Mouse (Mus musculus) E14TG2a.4 (cell line): ENCODE measurements around the gene Atp5e.

Source experiments
- CTCF ChIP-seq: conservative IDR thresholded peaks from 2 replicates; pipeline ENCODE4 v1.5.1; 2014; ENCODE audit warnings: low read length
- NANOG ChIP-seq: IDR thresholded peaks from 2 replicates; pipeline ENCODE4 v1.6.1; 2014; ENCODE audit warnings: borderline replicate concordance, low read length, mixed read lengths
- POU5F1 ChIP-seq: IDR thresholded peaks from 2 replicates; pipeline ENCODE4 v1.6.1; 2014; ENCODE audit warnings: low read length, borderline replicate concordance

DNA sequence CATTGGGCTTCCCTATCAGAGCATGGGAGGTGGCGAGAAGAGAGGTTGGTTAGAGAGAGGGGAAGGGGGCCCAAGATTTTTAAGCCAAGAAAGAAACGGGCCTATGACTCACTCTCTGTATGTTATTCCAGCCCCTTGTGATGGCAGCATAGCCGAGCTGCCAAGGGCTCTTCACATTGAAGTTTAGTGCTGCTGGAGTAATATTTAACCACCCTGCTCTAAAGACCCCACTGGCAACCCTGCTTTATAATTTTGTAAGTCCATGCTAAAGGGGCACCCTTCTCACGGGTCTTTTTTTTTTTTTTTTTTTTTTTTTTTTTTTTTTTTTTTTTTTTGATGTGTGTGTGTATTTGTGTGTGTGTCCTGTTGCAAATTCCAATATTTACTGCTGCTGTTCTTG, 22.0 kb downstream of the Atp5e start:
- TF ChIP-seq CTCF (no peak), POU5F1 (no peak), NANOG (no peak)
